Mouse (Mus musculus) brain, embryonic 18.5 days (tissue): ENCODE measurements around the gene Cacna1c.

Experiments used
- DNase-seq: peaks from one replicate; pipeline ENCODE4 v3.0.0-alpha.2; 2012; ENCODE audit warnings: low read depth, low spot score

Gene Cacna1c

GRCm38 (mm10) chr6:119196382-119197305 is at the start of gene Cacna1c:
Gene Cacna1c, minus strand, starts transcription at chr6:119196418.
- DNase-seq: no peak

- no peak for DNase-seq
Observed at GRCm38 (mm10) chr6:119240871-119241705, 44.9 kb upstream of the Cacna1c start.

- no peak for DNase-seq
Observed at GRCm38 (mm10) chr6:119240256-119240655, 44.0 kb upstream of the Cacna1c start.

GRCm38 (mm10) chr6:119239341-119240005 is 43.3 kb upstream of the Cacna1c start:
- no peak for DNase-seq

- DNase-seq: peak; percentile 50
Observed at GRCm38 (mm10) chr6:119237427-119237989, 41.3 kb upstream of the Cacna1c start.

GRCm38 (mm10) chr6:119236241-119236640 is 40.0 kb upstream of the Cacna1c start, which contains the start of gene Cacna2d4:
Gene Cacna2d4, plus strand, starts transcription at chr6:119236526.
- no peak for DNase-seq

- DNase-seq: no peak
Observed at GRCm38 (mm10) chr6:119235441-119235840, 39.2 kb upstream of the Cacna1c start.

- DNase-seq: no peak
Observed at GRCm38 (mm10) chr6:119233066-119233465, 36.8 kb upstream of the Cacna1c start.

- no peak for DNase-seq
Observed at GRCm38 (mm10) chr6:119228861-119229603, 32.8 kb upstream of the Cacna1c start.

GRCm38 (mm10) chr6:119227001-119227400 is 30.8 kb upstream of the Cacna1c start:
- no peak for DNase-seq

GRCm38 (mm10) chr6:119225731-119226130 is 29.5 kb upstream of the Cacna1c start:
- no peak for DNase-seq

GRCm38 (mm10) chr6:119225226-119225625 is 29.0 kb upstream of the Cacna1c start:
- DNase-seq: no peak

GRCm38 (mm10) chr6:119224451-119225195 is 28.4 kb upstream of the Cacna1c start:
- peak; percentile 18 for DNase-seq

- DNase-seq: no peak
Observed at GRCm38 (mm10) chr6:119220297-119220696, 24.1 kb upstream of the Cacna1c start.

- no peak for DNase-seq
Observed at GRCm38 (mm10) chr6:119219237-119219870, 23.1 kb upstream of the Cacna1c start.

GRCm38 (mm10) chr6:119218591-119218990 is 22.4 kb upstream of the Cacna1c start:
- no peak for DNase-seq

- no peak for DNase-seq
Observed at GRCm38 (mm10) chr6:119217661-119218060, 21.4 kb upstream of the Cacna1c start.

- DNase-seq: no peak
Observed at GRCm38 (mm10) chr6:119215040-119215613, 18.9 kb upstream of the Cacna1c start.

- no peak for DNase-seq
Observed at GRCm38 (mm10) chr6:119214190-119214589, 18.0 kb upstream of the Cacna1c start.
